Mouse (Mus musculus) MEL (cell line): ENCODE results near the gene Ginm1. TPM values are rescaled to one million over a fixed set of nuclear protein-coding genes. Genes with fewer than 3 reads are reported as not detected.
"Not testable (repeated sequence)": the region's sequence is repeated elsewhere in the genome, so short reads cannot be mapped to it uniquely, and the experiment has no call there.

ENCODE experiments used
- DNase-seq: peaks from one replicate; pipeline ENCODE4 v3.0.0; 2011; ENCODE audit warnings: low read depth, low spot score
- H3K27ac ChIP-seq: 2 replicates; pipeline ENCODE4 v1.5.1; 2012; ENCODE audit warnings: low read depth, mild to moderate bottlenecking, control low read depth, low read length, moderate library complexity; ENCODE audit not compliant: control insufficient read depth
- H3K27me3 ChIP-seq, 2 experiments: fragments of 150-350 bp in 1 of 2; sonication (generic) in 1 of 2; 2 replicates each; pipeline ENCODE4 v1.6.1; 2012; ENCODE audit warnings: low read length in 2 of 2, mild to moderate bottlenecking in 2 of 2, improper control_type of control experiment in 1 of 2, moderate library complexity in 1 of 2; ENCODE audit not compliant: insufficient read depth in 2 of 2, control insufficient read depth in 1 of 2
- H3K36me3 ChIP-seq, 2 experiments: 2 replicates each; pipeline ENCODE4 v1.6.1; 2012 to 2014; ENCODE audit warnings: low read length in 2 of 2, improper control_type of control experiment in 1 of 2, inconsistent platforms in 1 of 2, mild to moderate bottlenecking in 1 of 2; ENCODE audit not compliant: insufficient read depth in 2 of 2, control insufficient read depth in 1 of 2
- H3K4me1 ChIP-seq, 2 experiments: fragments of 150-350 bp in 1 of 2; sonication (generic) in 1 of 2; 2 replicates each; pipeline ENCODE4 v1.6.1; 2012; ENCODE audit warnings: low read length in 2 of 2, improper control_type of control experiment in 1 of 2, mild to moderate bottlenecking in 1 of 2; ENCODE audit not compliant: insufficient read depth in 2 of 2, control insufficient read depth in 1 of 2
- H3K4me3 ChIP-seq, 2 experiments: fragments of 150-350 bp in 1 of 2; sonication (generic) in 1 of 2; 2 replicates each; pipeline ENCODE4 v1.5.1; 2012; ENCODE audit warnings: low read depth in 2 of 2, low read length in 2 of 2, mild to moderate bottlenecking in 2 of 2, moderate library complexity in 2 of 2, control low read depth in 1 of 2, improper control_type of control experiment in 1 of 2; ENCODE audit not compliant: control insufficient read depth in 1 of 2, insufficient read depth in 1 of 2
- H3K79me2 ChIP-seq: 2 replicates; pipeline ENCODE4 v1.6.1; 2012; ENCODE audit warnings: mild to moderate bottlenecking, low read length, moderate library complexity; ENCODE audit not compliant: control insufficient read depth, poor library complexity, insufficient read depth
- H3K9ac ChIP-seq: 2 replicates; pipeline ENCODE4 v1.6.1; 2012; ENCODE audit warnings: low read depth, mild to moderate bottlenecking, control low read depth, low read length, moderate library complexity; ENCODE audit not compliant: control insufficient read depth, poor library complexity, severe bottlenecking
- H3K9me3 ChIP-seq: fragments of 150-350 bp; sonication (generic); replicated peaks from 2 replicates; pipeline ENCODE4 v1.6.1; 2012; ENCODE audit warnings: mild to moderate bottlenecking, low read length, improper control_type of control experiment, moderate library complexity; ENCODE audit not compliant: insufficient read depth
- CHD1 ChIP-seq: IDR thresholded peaks from 2 replicates; pipeline ENCODE4 v1.6.1; 2012; ENCODE audit warnings: low read depth, mild to moderate bottlenecking, inconsistent platforms, low read length, improper control_type of control experiment
- E2F4 ChIP-seq: IDR thresholded peaks from 2 replicates; pipeline ENCODE4 v1.6.1; 2011; ENCODE audit warnings: low read depth, low read length, improper control_type of control experiment, borderline replicate concordance
- ELF1 ChIP-seq: IDR thresholded peaks from 2 replicates; pipeline ENCODE4 v1.6.1; 2014; ENCODE audit warnings: low read depth, mild to moderate bottlenecking, inconsistent platforms, low read length, improper control_type of control experiment, moderate library complexity
- EP300 ChIP-seq, 2 experiments: IDR thresholded peaks; 2 replicates each; pipeline ENCODE4 v1.6.1; 2011; ENCODE audit warnings: improper control_type of control experiment in 2 of 2, low read length in 2 of 2, low read depth in 1 of 2, mild to moderate bottlenecking in 1 of 2
- ETS1 ChIP-seq: IDR thresholded peaks from 2 replicates; pipeline ENCODE4 v1.6.1; 2012; ENCODE audit warnings: low read depth, mild to moderate bottlenecking, inconsistent platforms, low read length, improper control_type of control experiment, moderate library complexity
- GABPA ChIP-seq: IDR thresholded peaks from 2 replicates; pipeline ENCODE4 v1.6.1; 2012; ENCODE audit warnings: low read depth, mild to moderate bottlenecking, inconsistent platforms, low read length, improper control_type of control experiment, moderate library complexity
- MAX ChIP-seq: IDR thresholded peaks from 2 replicates; pipeline ENCODE4 v1.6.1; 2011; ENCODE audit warnings: low read length, improper control_type of control experiment
- MAZ ChIP-seq: IDR thresholded peaks from 2 replicates; pipeline ENCODE4 v1.6.1; 2012; ENCODE audit warnings: low read depth, mild to moderate bottlenecking, inconsistent platforms, low read length, improper control_type of control experiment
- MYC ChIP-seq: IDR thresholded peaks from 2 replicates; pipeline ENCODE4 v1.6.1; 2011; ENCODE audit warnings: low read depth, mild to moderate bottlenecking, low read length, improper control_type of control experiment, moderate library complexity
- NRF1 ChIP-seq: IDR thresholded peaks from 2 replicates; pipeline ENCODE4 v1.6.1; 2014; ENCODE audit warnings: low read depth, mild to moderate bottlenecking, inconsistent platforms, low read length, improper control_type of control experiment, moderate library complexity; ENCODE audit not compliant: poor library complexity, insufficient read depth, severe bottlenecking
- RCOR1 ChIP-seq: IDR thresholded peaks from 2 replicates; pipeline ENCODE4 v1.6.1; 2012; ENCODE audit warnings: low read depth, mild to moderate bottlenecking, inconsistent platforms, low read length, improper control_type of control experiment
- SMC3 ChIP-seq: IDR thresholded peaks from 2 replicates; pipeline ENCODE4 v1.6.1; 2011; ENCODE audit warnings: low read depth, low read length, improper control_type of control experiment
- TAL1 ChIP-seq: IDR thresholded peaks from 2 replicates; pipeline ENCODE4 v1.6.1; 2012; ENCODE audit warnings: mild to moderate bottlenecking, inconsistent platforms, low read length, moderate library complexity, mixed read lengths
- TBP ChIP-seq: IDR thresholded peaks from 2 replicates; pipeline ENCODE4 v1.8.0; 2011; ENCODE audit warnings: low read depth, low read length, improper control_type of control experiment
- TCF12 ChIP-seq: IDR thresholded peaks from 2 replicates; pipeline ENCODE4 v1.6.1; 2014; ENCODE audit warnings: low read depth, mild to moderate bottlenecking, inconsistent platforms, low read length, improper control_type of control experiment, moderate library complexity
- UBTF ChIP-seq: IDR thresholded peaks from 2 replicates; pipeline ENCODE4 v1.6.1; 2012; ENCODE audit warnings: low read depth, mild to moderate bottlenecking, inconsistent platforms, low read length, improper control_type of control experiment, moderate library complexity, borderline replicate concordance; ENCODE audit not compliant: insufficient read depth
- USF1 ChIP-seq: IDR thresholded peaks from 2 replicates; pipeline ENCODE4 v1.6.1; 2014; ENCODE audit warnings: low read depth, mild to moderate bottlenecking, inconsistent platforms, low read length, improper control_type of control experiment, moderate library complexity
- USF2 ChIP-seq, 2 experiments: IDR thresholded peaks; 2 replicates each; pipeline ENCODE4 v1.6.1; 2011 to 2012; ENCODE audit warnings: improper control_type of control experiment in 2 of 2, low read length in 2 of 2, borderline replicate concordance in 1 of 2, inconsistent platforms in 1 of 2, low read depth in 1 of 2, mild to moderate bottlenecking in 1 of 2; ENCODE audit not compliant: insufficient read depth in 1 of 2
- ZMIZ1 ChIP-seq: IDR thresholded peaks from 2 replicates; pipeline ENCODE4 v1.6.1; 2012; ENCODE audit warnings: low read depth, mild to moderate bottlenecking, inconsistent platforms, low read length, improper control_type of control experiment, moderate library complexity
- polyA plus RNA-seq, 2 experiments: library from polyadenylated mRNA; stranded (reverse) in 1 of 2; unstranded in 1 of 2; fragments of >175 nt in 1 of 2; fragments of >200 nt in 1 of 2; gene quantifications; 2 replicates each; pipeline versions ENCODE4 v1.2.1 to v1.2.4; 2012; ENCODE audit warnings: low replicate concordance in 2 of 2, low read depth in 1 of 2; ENCODE audit not compliant: insufficient read length in 2 of 2, insufficient read depth in 1 of 2, missing spikeins in 1 of 2
- total RNA-seq: library from RNA; depleted of rRNA; stranded (reverse); fragments of 300-350 nt; gene quantifications from 2 replicates; pipeline ENCODE4 v1.2.3, GENCODE M21; 2012

The Ginm1 gene
- total and polyA plus RNA-seq, 3 experiments, result 9.2 to 13.8 TPM; not detected in 1

DNA sequence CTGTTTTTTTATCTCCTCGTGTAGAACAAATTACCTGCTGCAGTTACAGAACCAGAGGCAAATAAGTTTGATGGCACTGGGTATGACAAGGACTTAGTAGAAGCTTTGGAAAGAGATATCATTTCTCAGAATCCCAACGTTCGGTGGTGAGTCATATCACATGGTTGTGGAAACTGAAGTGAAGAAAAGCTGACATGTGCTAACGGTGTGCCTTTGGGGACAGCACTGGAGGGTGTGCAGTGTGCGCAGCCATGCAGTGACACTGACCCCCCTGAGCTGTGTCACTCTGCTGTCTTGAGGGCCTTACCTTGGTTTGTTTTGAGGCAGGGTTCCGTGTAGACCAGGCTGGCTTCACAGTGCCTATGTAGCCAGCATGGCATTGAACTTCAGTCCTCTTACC, 43.9 kb downstream of the Ginm1 start:
- no peak for TF ChIP-seq TCF12
- no peak for TF ChIP-seq MAZ
- H3K36me3 ChIP-seq, result peaks cover 3 to 18% of the 10 kb centered on the region in 2 experiments; a peak in 3 of 4 replicates
- H3K4me3 ChIP-seq, result no peak overlapping the region

GRCm38 (mm10) chr10:7745528-7745927, 47.1 kb downstream of the Ginm1 start:
- DNase-seq, H3K36me3 ChIP-seq: not testable (repeated sequence)

More for the DNA sequence above, 43.9 kb downstream of the Ginm1 start:
- Histone ChIP-seq H3K79me2 (no peaks in the 10 kb centered on the region), H3K9me3 (no peaks in the 10 kb centered on the region), H3K27me3 (no peaks in the 10 kb centered on the region), H3K4me1 (no peaks in the 10 kb centered on the region), H3K9ac (no peak overlapping the region), H3K27ac (no peak overlapping the region)
- no peak for DNase-seq

GRCm38 (mm10) chr10:7737914-7738313, 54.7 kb downstream of the Ginm1 start:
- H3K79me2 ChIP-seq, result peaks cover 27% of the 10 kb centered on the region
- TF ChIP-seq TCF12, result no peak
- TF ChIP-seq TBP, result no peak
- TF ChIP-seq ZMIZ1, result no peak
- TF ChIP-seq TAL1, result no peak
- TF ChIP-seq MYC, result no peak
- TF ChIP-seq ELF1, result no peak
- no peak for TF ChIP-seq EP300 (IDR thresholded peaks at IDR 0.05; ENCODE audit: low read depth in 1 of 2, low read length in 2 of 2)
- TF ChIP-seq GABPA, result no peak
- TF ChIP-seq UBTF, result no peak
- TF ChIP-seq SMC3, result no peak
- no peak for TF ChIP-seq USF1
- no peak for TF ChIP-seq USF2 (IDR thresholded peaks at IDR 0.05; ENCODE audit: borderline replicate concordance in 1 of 2, insufficient read depth in 1 of 2, low read depth in 1 of 2, low read length in 2 of 2)
- TF ChIP-seq NRF1, result no peak
- no peak for TF ChIP-seq MAZ
- no peak for TF ChIP-seq MAX
- no peak for TF ChIP-seq CHD1
- no peak for TF ChIP-seq RCOR1
- TF ChIP-seq E2F4, result no peak
- no peak for TF ChIP-seq ETS1
- no peaks in the 10 kb centered on the region for H3K27me3 ChIP-seq
- H3K4me1 ChIP-seq, result no peaks in the 10 kb centered on the region; a peak in 1 of 4 replicates
- no peak overlapping the region for H3K9ac ChIP-seq
- peaks cover 0 to 3% of the 10 kb centered on the region in 2 experiments; a peak in 2 of 4 replicates for H3K36me3 ChIP-seq
- H3K9me3 ChIP-seq, result no peaks in the 10 kb centered on the region
- no peak for DNase-seq
- no peak overlapping the region for H3K4me3 ChIP-seq
- H3K27ac ChIP-seq, result no peak overlapping the region

More at GRCm38 (mm10) chr10:7745528-7745927, 47.1 kb downstream of the Ginm1 start:
- not testable (repeated sequence) for H3K4me3 ChIP-seq, H3K9me3 ChIP-seq, H3K79me2 ChIP-seq, H3K4me1 ChIP-seq, H3K27ac ChIP-seq, H3K9ac ChIP-seq, H3K27me3 ChIP-seq
